In the genomic region with DNA sequence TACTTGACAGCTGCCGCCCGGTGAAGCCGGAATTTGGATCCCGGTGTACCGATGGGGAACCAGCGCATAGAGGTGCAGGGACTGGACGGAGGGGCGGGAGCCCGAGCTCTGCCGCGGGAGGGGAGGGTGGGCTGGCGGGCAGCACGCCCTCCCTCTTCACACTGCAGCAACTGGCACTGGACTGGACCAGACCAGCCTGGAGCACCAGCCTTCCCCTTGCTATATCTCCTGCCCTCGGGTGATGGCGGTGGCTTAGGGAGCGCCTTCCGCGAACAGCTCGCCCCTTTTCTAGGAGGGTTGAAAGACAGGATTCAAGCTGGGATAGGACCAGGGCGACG, we compare ENCODE assay signal across 8 mouse cellular contexts. TPM values are rescaled to one million over a fixed set of nuclear protein-coding genes. Genes with fewer than 3 reads are reported as not detected.
DNase-seq lines count a peak whose midpoint lies in the region; ATAC-seq and TF ChIP-seq lines count a peak whose summit lies in the region.

No protein-coding gene starts in this region.

- H3K27me3 ChIP-seq in CH12.LX (replicated peaks): no peaks in the 10 kb centered on the region
- peaks cover 30% of the 10 kb centered on the region for H3K27me3 ChIP-seq in hindbrain, embryonic 13.5 days
- H3K27me3 ChIP-seq in liver, postnatal 0 days (ENCODE audit: insufficient read depth, low read length): peaks cover 33% of the 10 kb centered on the region
- peaks cover 4% of the 10 kb centered on the region; the same call in 1 of the 2 replicates for H3K27me3 ChIP-seq in small intestine, adult 2 months (ENCODE audit: control insufficient read depth, insufficient read depth, low read length)

- TF ChIP-seq RAD21 in CH12.LX (IDR thresholded peaks at IDR 0.05; ENCODE audit: low read depth, low read length): no peak

- H3K36me3 ChIP-seq in CH12.LX (replicated peaks in 1 of 2; ENCODE audit: control insufficient read depth in 1 of 2, insufficient read depth in 1 of 2, low read length in 1 of 2): peaks cover 0 to 2% of the 10 kb centered on the region in 2 experiments
- H3K36me3 ChIP-seq in hindbrain, embryonic 13.5 days: no peaks in the 10 kb centered on the region
- H3K36me3 ChIP-seq in liver, postnatal 0 days (replicated peaks; ENCODE audit: insufficient read depth, low read length): no peaks in the 10 kb centered on the region
- no peaks in the 10 kb centered on the region for H3K36me3 ChIP-seq in small intestine, adult 2 months (ENCODE audit: control insufficient read depth, insufficient read depth, low read length)

- H3K9ac ChIP-seq in CH12.LX (ENCODE audit: insufficient read depth, low read depth): peak overlapping the region; percentile 32
- H3K9ac ChIP-seq in hindbrain, embryonic 13.5 days: peak overlapping the region; percentile 75
- H3K9ac ChIP-seq in liver, postnatal 0 days (replicated peaks): peak overlapping the region; percentile 72

- in situ Hi-C loops in CH12.LX (cut with MboI; ENCODE audit: low pct_ligation_motif_present, low pct_unique_long_range_greater_than_20kb, low sequenced_read_pairs): no loop called here

- DNase-seq in embryo, embryonic 10 days (ENCODE audit: low spot score): peak; percentile 58
- no peak for DNase-seq in embryo, embryonic 9.5 days (ENCODE audit: extremely low spot score)
- no peak for DNase-seq in CH12.LX (ENCODE audit: extremely low read depth)
- DNase-seq in embryo, embryonic 11.5 days (ENCODE audit: low read depth, low spot score): peak; percentile 11
- no peak for DNase-seq in liver, postnatal 0 days
- DNase-seq in left cerebral cortex, postnatal 10 days (ENCODE audit: extremely low spot score in 1 of 2, low spot score in 2 of 2): no peak

- H3K79me2 ChIP-seq in CH12.LX (replicated peaks; ENCODE audit: control insufficient read depth, extremely low read depth, insufficient read depth, poor library complexity, severe bottlenecking): no peaks in the 10 kb centered on the region

- no peak for TF ChIP-seq POLR2A in CH12.LX (IDR thresholded peaks at IDR 0.05; ENCODE audit: low read depth, low read length)
- no peak for TF ChIP-seq POLR2A in small intestine, adult 2 months (IDR thresholded peaks at IDR 0.05; ENCODE audit: low read depth, low read length)

- dilution Hi-C loops in CH12.LX (cut with MboI; ENCODE audit: extremely low pct_ligation_motif_present, extremely low pct_unique_long_range_greater_than_20kb, low sequenced_read_pairs): no loop called here

- no peak for TF ChIP-seq EP300 in CH12.LX (IDR thresholded peaks at IDR 0.05; ENCODE audit: low read length)
- no peak for TF ChIP-seq EP300 in liver, postnatal 0 days (IDR thresholded peaks at IDR 0.05; ENCODE audit: low read depth)

- WGBS in hindbrain, embryonic 13.5 days: 0% methylated on average over 21 of the region's 21 CpGs
- WGBS in liver, postnatal 0 days (ENCODE audit: insufficient replicate concordance): 1% methylated on average over 21 of the region's 21 CpGs
- 1% methylated on average over 21 of the region's 21 CpGs for WGBS in small intestine, adult 2 months

- H3K27ac ChIP-seq in CH12.LX (ENCODE audit: insufficient read depth, low read depth): no peak overlapping the region
- H3K27ac ChIP-seq in hindbrain, embryonic 13.5 days: peak overlapping the region; percentile 48; the same call in 1 of the 2 replicates
- no peak overlapping the region for H3K27ac ChIP-seq in liver, postnatal 0 days (ENCODE audit: low read depth)
- H3K27ac ChIP-seq in small intestine, adult 2 months (ENCODE audit: insufficient read depth, low read depth, low read length): no peak overlapping the region

- peaks cover 3 to 25% of the 10 kb centered on the region in 2 experiments; a peak in 3 of 4 replicates for H3K4me1 ChIP-seq in CH12.LX (ENCODE audit: control insufficient read depth in 1 of 2, insufficient read depth in 2 of 2)
- H3K4me1 ChIP-seq in hindbrain, embryonic 13.5 days (replicated peaks): peaks cover 14% of the 10 kb centered on the region
- H3K4me1 ChIP-seq in liver, postnatal 0 days (ENCODE audit: insufficient read depth): peaks cover 12% of the 10 kb centered on the region
- peaks cover 3% of the 10 kb centered on the region; the same call in 1 of the 2 replicates for H3K4me1 ChIP-seq in small intestine, adult 2 months (ENCODE audit: control insufficient read depth, insufficient read depth, insufficient read length, low read length)

- ATAC-seq in hindbrain, embryonic 13.5 days (ENCODE audit: low FRiP score): peak; percentile 83
- ATAC-seq in liver, postnatal 0 days: peak; percentile 55

- no peak for TF ChIP-seq CTCF in CH12.LX (conservative IDR thresholded peaks at IDR 0.05 in 1 of 2, IDR thresholded peaks at IDR 0.05 in 1 of 2; ENCODE audit: low read depth in 2 of 2, low read length in 2 of 2)
- no peak for TF ChIP-seq CTCF in liver, postnatal 0 days (IDR thresholded peaks at IDR 0.05; ENCODE audit: low read depth)
- no peak for TF ChIP-seq CTCF in small intestine, adult 2 months (IDR thresholded peaks at IDR 0.05; ENCODE audit: extremely low read depth, insufficient read length, insufficient replicate concordance, low read depth, low read length)

- no peaks in the 10 kb centered on the region for H3K9me3 ChIP-seq in CH12.LX (replicated peaks; ENCODE audit: low read length)
- H3K9me3 ChIP-seq in hindbrain, embryonic 13.5 days: no peaks in the 10 kb centered on the region
- no peaks in the 10 kb centered on the region for H3K9me3 ChIP-seq in liver, postnatal 0 days (ENCODE audit: low read length)

- peak overlapping the region; percentile 67 for H3K4me2 ChIP-seq in CH12.LX (ENCODE audit: insufficient read depth, low read depth, poor library complexity, severe bottlenecking)
- peak overlapping the region; percentile 87 for H3K4me2 ChIP-seq in hindbrain, embryonic 13.5 days
- H3K4me2 ChIP-seq in liver, postnatal 0 days (ENCODE audit: low read depth, low read length): peak overlapping the region; percentile 100

- peak overlapping the region; percentile 65 to 87 (median 83) for H3K4me3 ChIP-seq in CH12.LX (replicated peaks in 1 of 3; ENCODE audit: low read depth in 2 of 3, low read length in 2 of 3, poor library complexity in 1 of 3)
- peak overlapping the region; percentile 69 for H3K4me3 ChIP-seq in hindbrain, embryonic 13.5 days
- H3K4me3 ChIP-seq in liver, postnatal 0 days (ENCODE audit: low read depth, low read length): peak overlapping the region; percentile 80
- H3K4me3 ChIP-seq in small intestine, adult 2 months (ENCODE audit: low read depth, low read length): peak overlapping the region; percentile 93

- intact Hi-C loops in left cerebral cortex, postnatal 10 days (cut with DNase I): loop anchor here (5.0 kb wide), 1 partner anchor 130 kb away; a partner anchor contains a TSS

TF ChIP-seq in CH12.LX, 34 proteins besides CTCF, POLR2A, EP300 and RAD21:
- TF ChIP-seq ZNF384 (IDR thresholded peaks at IDR 0.05; ENCODE audit: low read depth, low read length) (no peak), CHD1 (IDR thresholded peaks at IDR 0.05; ENCODE audit: low read depth, low read length) (no peak), ELF1 (IDR thresholded peaks at IDR 0.05; ENCODE audit: low read depth, low read length) (no peak), MAZ (IDR thresholded peaks at IDR 0.05; ENCODE audit: low read depth, low read length) (no peak), POLR2AphosphoS2 (IDR thresholded peaks at IDR 0.05; ENCODE audit: low read depth, low read length) (no peak), PAX5 (IDR thresholded peaks at IDR 0.05; ENCODE audit: low read length) (no peak), ZC3H11A (IDR thresholded peaks at IDR 0.05; ENCODE audit: low read depth, low read length) (no peak), UBTF (IDR thresholded peaks at IDR 0.05; ENCODE audit: low read depth, low read length) (peak; percentile 28; the same call in 1 of the 2 replicates)
TF ChIP-seq in CH12.LX: peak in this region for 1.

RNA-seq across cellular contexts. Expression of a gene that starts 0.5 kb away (rescaled TPM):
- total RNA-seq in CH12.LX (2012; rRNA removed) (0.42 and 1.1 TPM in 2 replicates), CH12.LX (2014; rRNA removed) (1.3 and 1.6 TPM in 2 replicates)
- polyA plus RNA-seq in CH12.LX (2012; ENCODE audit: insufficient read length, low read depth): 1.4 TPM in 2 replicates
- polyA plus RNA-seq in hindbrain, embryonic 13.5 days (2015; fragmentation: Nextera tagmentation; extraction: Ambion mirVana): 2.6 and 2.8 TPM in 2 replicates
- polyA plus RNA-seq in liver, postnatal 0 days (2015; fragmentation: Nextera tagmentation; extraction: Ambion mirVana): 0.20 and 0.23 TPM in 2 replicates
- polyA plus RNA-seq in small intestine, adult 2 months (2012; rRNA removed): 0.41 and 0.98 TPM in 2 replicates
- 10 to 100 TPM in 1 of 2 experiments, 1 to 10 TPM in 1; 9.6 to 13.1 TPM for total RNA-seq in left cerebral cortex, postnatal 10 days (2021)

Comparison
In these comparisons a context has a peak if more than half of its experiments do, and no peak if none do; other contexts are left out.
1. DNase-seq: peak in embryo, embryonic 10 days (single experiment) and embryo, embryonic 11.5 days (single experiment); none in embryo, embryonic 9.5 days (single experiment), CH12.LX (single experiment), liver, postnatal 0 days (single experiment) and left cerebral cortex, postnatal 10 days (0 of 2).
2. Peak in every context shown above with its lines, with median percentiles within 50 percentile points of each other: H3K4me2 ChIP-seq, H3K4me3 ChIP-seq and H3K9ac ChIP-seq.